Mouse (Mus musculus) ES-Bruce4 (cell line): ENCODE data around the gene Zdhhc8. TPM values are rescaled to one million over a fixed set of nuclear protein-coding genes. Genes with fewer than 3 reads are reported as not detected.

ENCODE experiments used
- H3K27ac ChIP-seq: 2 replicates; pipeline ENCODE4 v1.5.1; 2012; ENCODE audit warnings: low read length, inconsistent platforms; ENCODE audit not compliant: insufficient read depth
- H3K27me3 ChIP-seq: 2 replicates; pipeline ENCODE4 v1.6.1; 2012; ENCODE audit warnings: mild to moderate bottlenecking, low read length, inconsistent platforms; ENCODE audit not compliant: control insufficient read depth, poor library complexity, insufficient read depth, severe bottlenecking
- H3K36me3 ChIP-seq: 2 replicates; pipeline ENCODE4 v1.6.1; 2012; ENCODE audit warnings: inconsistent platforms, mild to moderate bottlenecking, low read length, moderate library complexity; ENCODE audit not compliant: control insufficient read depth, poor library complexity, insufficient read depth, severe bottlenecking
- H3K4me1 ChIP-seq: one replicate; pipeline ENCODE4 v1.8.1; 2011; ENCODE audit warnings: low read length; ENCODE audit not compliant: control insufficient read depth, insufficient read depth
- H3K4me3 ChIP-seq: 2 replicates; pipeline ENCODE4 v1.5.1; 2011; ENCODE audit warnings: low read depth, mild to moderate bottlenecking, low read length
- H3K9ac ChIP-seq: 2 replicates; pipeline ENCODE4 v1.6.1; 2012; ENCODE audit warnings: low read depth, mild to moderate bottlenecking, inconsistent platforms; ENCODE audit not compliant: poor library complexity, severe bottlenecking
- H3K9me3 ChIP-seq: replicated peaks from 2 replicates; pipeline ENCODE4 v1.6.1; 2012; ENCODE audit warnings: mild to moderate bottlenecking, low read length, inconsistent platforms; ENCODE audit not compliant: control insufficient read depth, poor library complexity, insufficient read depth, severe bottlenecking
- CTCF ChIP-seq: IDR thresholded peaks from one replicate; pipeline ENCODE4 v1.8.1; 2011; ENCODE audit warnings: low read depth, low read length
- EP300 ChIP-seq: IDR thresholded peaks from 2 replicates; pipeline ENCODE4 v1.6.1; 2011; ENCODE audit warnings: low read depth, low read length; ENCODE audit not compliant: insufficient read depth
- POLR2A ChIP-seq: IDR thresholded peaks from one replicate; pipeline ENCODE4 v1.8.1; 2011; ENCODE audit warnings: low read length; ENCODE audit not compliant: insufficient read depth
- polyA plus RNA-seq: library from polyadenylated mRNA; stranded (reverse); fragments of >200 nt; gene quantifications from 2 replicates; pipeline ENCODE4 v1.2.4, GENCODE M21; 2011; ENCODE audit warnings: low read depth; ENCODE audit not compliant: missing spikeins, insufficient read depth, insufficient read length

Zdhhc8 gene
- polyA plus RNA-seq, 1 experiment = 11.7 TPM

DNA sequence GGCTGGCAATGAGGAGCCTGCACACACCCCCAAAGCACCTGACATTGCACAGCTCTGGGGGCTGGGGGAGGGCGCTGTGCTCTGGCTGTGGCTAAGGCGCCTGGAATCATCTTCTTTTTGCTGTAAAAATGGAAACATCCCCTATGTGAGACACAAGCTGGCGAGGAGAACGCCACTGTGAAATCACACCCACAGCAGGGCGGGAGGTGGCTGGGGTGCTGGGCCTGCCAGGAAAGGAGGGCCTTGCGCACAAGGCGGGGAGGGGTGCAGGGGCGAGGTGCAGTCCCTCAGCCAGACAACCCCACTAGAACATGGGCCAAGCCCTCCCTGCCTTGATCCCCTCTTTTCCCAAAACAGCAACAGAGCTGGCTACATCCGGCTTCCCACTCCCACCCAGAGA lies 61.7 kb downstream of the Zdhhc8 start:
- H3K9me3 ChIP-seq = no peaks in the 10 kb centered on the region
- H3K9ac ChIP-seq = no peak overlapping the region
- TF ChIP-seq POLR2A (no peak), CTCF (no peak), EP300 (no peak)
- no peak overlapping the region for H3K4me3 ChIP-seq
- H3K36me3 ChIP-seq = no peaks in the 10 kb centered on the region
- no peaks in the 10 kb centered on the region for H3K27me3 ChIP-seq
- no peaks in the 10 kb centered on the region for H3K4me1 ChIP-seq
- no peak overlapping the region for H3K27ac ChIP-seq

DNA sequence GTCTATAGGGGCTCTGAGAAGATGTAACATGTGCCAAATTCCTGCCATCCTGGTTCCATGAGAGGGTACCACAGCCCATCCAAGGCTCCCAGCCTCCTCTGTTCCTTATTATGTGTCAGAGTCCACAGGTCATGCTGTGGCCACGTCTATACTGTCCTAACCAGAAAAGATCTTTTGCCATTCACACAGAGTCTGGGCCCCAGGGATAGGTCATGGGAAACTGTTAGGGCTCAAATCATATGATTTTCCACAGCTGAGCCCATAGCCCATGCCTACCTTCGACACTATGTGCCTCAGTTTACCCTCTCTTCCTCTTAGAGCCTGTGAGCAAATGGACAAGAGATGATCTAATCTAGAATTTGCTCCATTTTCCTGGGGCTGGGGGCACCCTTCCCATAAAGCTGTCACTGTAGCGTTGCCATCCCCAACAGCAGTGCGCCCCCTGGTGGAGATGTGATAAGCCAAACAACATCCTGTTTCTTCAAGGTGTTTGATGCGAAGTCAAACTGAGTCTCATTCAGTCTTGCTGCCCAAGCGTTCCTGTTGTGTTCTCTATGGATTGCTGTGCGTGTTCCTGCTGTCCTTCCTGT lies 62.6 kb downstream of the Zdhhc8 start:
- Histone ChIP-seq H3K9ac (no peak overlapping the region), H3K4me3 (no peak overlapping the region), H3K9me3 (no peaks in the 10 kb centered on the region), H3K4me1 (no peaks in the 10 kb centered on the region), H3K27me3 (no peaks in the 10 kb centered on the region), H3K27ac (no peak overlapping the region), H3K36me3 (no peaks in the 10 kb centered on the region)
- no peak for TF ChIP-seq POLR2A
- peak; percentile 98 for TF ChIP-seq CTCF

Other genes starting within 250 kb of the Zdhhc8 start
- gene Dgcr6, start 182.3 kb downstream of the Zdhhc8 start, polyA plus RNA-seq = 30.2 and 31.0 TPM in 2 replicates
- gene Prodh, start 144.9 kb downstream of the Zdhhc8 start, polyA plus RNA-seq = 8.7 and 9.2 TPM in 2 replicates
- 2.2 TPM in 2 replicates for gene Rtn4r, start 107.5 kb downstream of the Zdhhc8 start, polyA plus RNA-seq
- not detected in 2 replicates for gene Ccdc188, start 17.3 kb downstream of the Zdhhc8 start, polyA plus RNA-seq
- 46.1 and 51.7 TPM in 2 replicates for gene Trmt2a, start 13.5 kb upstream of the Zdhhc8 start, polyA plus RNA-seq
- 500 and 515 TPM in 2 replicates for gene Ranbp1, start 13.6 kb upstream of the Zdhhc8 start, polyA plus RNA-seq
- gene Gm49776, start 23.2 kb upstream of the Zdhhc8 start, polyA plus RNA-seq = not detected in 2 replicates
- 75.8 and 82.7 TPM in 2 replicates for gene Dgcr8, start 54.1 kb upstream of the Zdhhc8 start, polyA plus RNA-seq
- 19.3 and 21.3 TPM in 2 replicates for gene Tango2, start 113.0 kb upstream of the Zdhhc8 start, polyA plus RNA-seq
- 26.3 and 38.1 TPM in 2 replicates for gene Arvcf, start 113.0 kb upstream of the Zdhhc8 start, polyA plus RNA-seq
- gene Txnrd2, start 191.2 kb upstream of the Zdhhc8 start, polyA plus RNA-seq = 7.1 and 9.3 TPM in 2 replicates
- gene Comt, start 191.7 kb upstream of the Zdhhc8 start, polyA plus RNA-seq = 13.6 and 15.4 TPM in 2 replicates